Mouse (Mus musculus) G1E-ER4 (cell line): ENCODE data around the gene Susd3. TPM values are rescaled to one million over a fixed set of nuclear protein-coding genes. Genes with fewer than 3 reads are reported as not detected.

Experiments
- GATA1 ChIP-seq: IDR thresholded peaks from one replicate; pipeline ENCODE4 v1.8.0; 2012; ENCODE audit warnings: low read length, inconsistent platforms
- polyA plus RNA-seq: library from polyadenylated mRNA; stranded (reverse); fragments of >175 nt; gene quantifications from 2 replicates; pipeline ENCODE4 v1.2.3, GENCODE M21; 2012

Gene Susd3
- polyA plus RNA-seq, 1 experiment: 1.7 TPM

- TF ChIP-seq GATA1: no peak
Observed at GRCm38 (mm10) chr13:49250716-49251517, 2.4 kb upstream of the Susd3 start.

- no peak for TF ChIP-seq GATA1
Observed at GRCm38 (mm10) chr13:49249634-49250033, 1.1 kb upstream of the Susd3 start.

GRCm38 (mm10) chr13:49248923-49249322 lies 417 bp upstream of the Susd3 start:
- TF ChIP-seq GATA1: no peak

- no peak for TF ChIP-seq GATA1
Observed at GRCm38 (mm10) chr13:49247740-49248466, 603 bp downstream of the Susd3 start.

GRCm38 (mm10) chr13:49247232-49247739 lies 1.2 kb downstream of the Susd3 start:
- TF ChIP-seq GATA1: no peak

- no peak for TF ChIP-seq GATA1
Observed at GRCm38 (mm10) chr13:49246626-49247025, 1.9 kb downstream of the Susd3 start.

- TF ChIP-seq GATA1: no peak
Observed at GRCm38 (mm10) chr13:49246011-49246410, 2.5 kb downstream of the Susd3 start.

GRCm38 (mm10) chr13:49245251-49245650 lies 3.3 kb downstream of the Susd3 start:
- TF ChIP-seq GATA1: no peak

- TF ChIP-seq GATA1: no peak
Observed at GRCm38 (mm10) chr13:49243492-49243891, 5.0 kb downstream of the Susd3 start.

- TF ChIP-seq GATA1: no peak
Observed at GRCm38 (mm10) chr13:49242321-49243065, 6.0 kb downstream of the Susd3 start.

GRCm38 (mm10) chr13:49238737-49239136 lies 9.8 kb downstream of the Susd3 start:
- no peak for TF ChIP-seq GATA1

GRCm38 (mm10) chr13:49237617-49238016 lies 10.9 kb downstream of the Susd3 start:
- TF ChIP-seq GATA1: no peak

GRCm38 (mm10) chr13:49234711-49235110 lies 13.8 kb downstream of the Susd3 start:
- TF ChIP-seq GATA1: no peak

- TF ChIP-seq GATA1: no peak
Observed at GRCm38 (mm10) chr13:49233792-49234572, 14.5 kb downstream of the Susd3 start.

GRCm38 (mm10) chr13:49225633-49226032 lies 22.9 kb downstream of the Susd3 start:
- TF ChIP-seq GATA1: no peak
